ENCODE assay signal across 8 mouse cellular contexts in the genomic region with DNA sequence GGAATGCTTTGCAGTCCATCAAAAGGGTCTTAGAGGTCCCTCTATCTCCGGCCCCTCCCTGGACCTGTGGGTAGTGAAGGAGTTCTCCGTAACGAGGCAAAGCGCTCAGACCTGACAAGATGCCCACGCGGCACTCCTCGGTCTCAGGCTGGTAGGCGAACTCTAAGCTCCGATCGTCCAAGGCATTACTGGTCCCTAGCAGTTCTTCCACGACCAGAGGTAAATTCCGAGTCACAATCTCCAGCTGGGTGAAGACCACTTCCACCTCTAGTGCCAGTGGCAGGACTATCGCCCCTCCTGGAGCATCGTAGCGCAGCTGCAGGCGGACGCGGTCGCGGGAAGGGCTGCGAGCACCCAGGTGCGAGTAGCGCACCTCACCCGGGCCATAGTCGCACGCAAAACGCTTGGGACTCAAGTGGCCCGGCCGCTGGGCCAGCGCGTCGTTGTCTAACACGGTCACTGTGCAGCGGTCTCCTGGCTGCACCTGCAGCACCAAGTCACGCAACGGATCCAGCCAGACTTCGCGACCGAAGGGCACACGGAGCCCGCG. TPM values are rescaled to one million over a fixed set of nuclear protein-coding genes. Genes with fewer than 3 reads are reported as not detected.
DNase-seq lines count a peak whose midpoint lies in the region; ATAC-seq and TF ChIP-seq lines count a peak whose summit lies in the region.

No protein-coding gene starts in this region.

- peak overlapping the region; percentile 74 for H3K27ac ChIP-seq in heart, embryonic 15.5 days
- H3K27ac ChIP-seq in cortical plate, adult 2 months (ENCODE audit: insufficient read depth, low read length), result no peak overlapping the region
- no peak overlapping the region for H3K27ac ChIP-seq in hindbrain, embryonic 12.5 days
- H3K27ac ChIP-seq in stomach, embryonic 15.5 days, result peak overlapping the region; percentile 86

- DNase-seq in heart, postnatal 4 days, result no peak
- DNase-seq in lung, adult 2 months, result peak; percentile 24
- no peak for DNase-seq in frontal cortex, postnatal 14 days (ENCODE audit: low spot score in 2 of 2)
- DNase-seq in spleen, postnatal 14 days (ENCODE audit: low spot score in 2 of 2), result no peak

- ATAC-seq in heart, embryonic 15.5 days (replicated peaks; ENCODE audit: insufficient number of reproducible peaks, insufficient read depth, low FRiP score, low read depth), result no peak
- ATAC-seq in hindbrain, embryonic 12.5 days (ENCODE audit: low FRiP score), result peak; percentile 21; the same call in 1 of the 2 replicates
- ATAC-seq in stomach, embryonic 15.5 days (ENCODE audit: insufficient read depth, low FRiP score, low read depth), result no peak

- H3K4me2 ChIP-seq in heart, embryonic 15.5 days, result peak overlapping the region; percentile 99
- H3K4me2 ChIP-seq in hindbrain, embryonic 12.5 days (replicated peaks), result peak overlapping the region; percentile 99
- peak overlapping the region; percentile 90 for H3K4me2 ChIP-seq in stomach, embryonic 15.5 days

- H3K4me3 ChIP-seq in heart, embryonic 15.5 days, result peak overlapping the region; percentile 67
- H3K4me3 ChIP-seq in cortical plate, adult 2 months (ENCODE audit: insufficient read depth, low read length), result peak overlapping the region; percentile 43
- peak overlapping the region; percentile 52 for H3K4me3 ChIP-seq in hindbrain, embryonic 12.5 days
- H3K4me3 ChIP-seq in lung, adult 2 months (replicated peaks; ENCODE audit: extremely low read depth, low read depth, low read length), result peak overlapping the region; percentile 66
- peak overlapping the region; percentile 60 for H3K4me3 ChIP-seq in stomach, embryonic 15.5 days (replicated peaks)

- TF ChIP-seq POLR2A in cortical plate, adult 2 months (IDR thresholded peaks at IDR 0.05; ENCODE audit: extremely low read depth, insufficient read depth, low read length), result no peak
- TF ChIP-seq POLR2A in lung, adult 2 months (IDR thresholded peaks at IDR 0.05; ENCODE audit: borderline replicate concordance, extremely low read depth, low read depth, low read length), result no peak

- H3K9ac ChIP-seq in heart, embryonic 15.5 days, result peak overlapping the region; percentile 56
- H3K9ac ChIP-seq in hindbrain, embryonic 12.5 days, result peak overlapping the region; percentile 33
- peak overlapping the region; percentile 12 for H3K9ac ChIP-seq in stomach, embryonic 15.5 days

- WGBS in heart, embryonic 15.5 days, result 1% methylated on average over 42 of the region's 42 CpGs
- 1% methylated on average over 42 of the region's 42 CpGs for WGBS in hindbrain, embryonic 12.5 days
- 2% methylated on average over 42 of the region's 42 CpGs for WGBS in lung, adult 2 months
- WGBS in stomach, embryonic 15.5 days, result under 1% methylated on average over 42 of the region's 42 CpGs

- peaks cover 15% of the 10 kb centered on the region for H3K4me1 ChIP-seq in heart, embryonic 15.5 days (replicated peaks)
- H3K4me1 ChIP-seq in cortical plate, adult 2 months (ENCODE audit: control insufficient read depth, insufficient read depth, low read length), result no peaks in the 10 kb centered on the region
- peaks cover 17% of the 10 kb centered on the region for H3K4me1 ChIP-seq in hindbrain, embryonic 12.5 days
- H3K4me1 ChIP-seq in lung, adult 2 months (ENCODE audit: control insufficient read depth, insufficient read depth, low read length), result peaks cover 3% of the 10 kb centered on the region; the same call in 1 of the 2 replicates
- 0 out of 2 replicates have a peak, but pooled peaks cover 10% of the 10 kb centered on the region for H3K4me1 ChIP-seq in stomach, embryonic 15.5 days

- no peak for TF ChIP-seq CTCF in cortical plate, adult 2 months (IDR thresholded peaks at IDR 0.05; ENCODE audit: extremely low read depth, insufficient read depth, low read length)
- TF ChIP-seq CTCF in lung, adult 2 months (IDR thresholded peaks at IDR 0.05; ENCODE audit: insufficient read depth, low read length), result no peak

- peaks cover 16% of the 10 kb centered on the region for H3K27me3 ChIP-seq in heart, embryonic 15.5 days
- H3K27me3 ChIP-seq in hindbrain, embryonic 12.5 days, result peaks cover 42% of the 10 kb centered on the region
- no peaks in the 10 kb centered on the region for H3K27me3 ChIP-seq in stomach, embryonic 15.5 days (replicated peaks)

- H3K9me3 ChIP-seq in heart, embryonic 15.5 days (replicated peaks), result peaks cover 10% of the 10 kb centered on the region
- H3K9me3 ChIP-seq in hindbrain, embryonic 12.5 days (replicated peaks), result peaks cover 11% of the 10 kb centered on the region
- 0 out of 2 replicates have a peak, but pooled peaks cover 4% of the 10 kb centered on the region for H3K9me3 ChIP-seq in stomach, embryonic 15.5 days

- H3K36me3 ChIP-seq in heart, embryonic 15.5 days, result peaks cover 9% of the 10 kb centered on the region; the same call in 1 of the 2 replicates
- H3K36me3 ChIP-seq in hindbrain, embryonic 12.5 days, result 0 out of 2 replicates have a peak, but pooled peaks cover 3% of the 10 kb centered on the region
- peaks cover 29% of the 10 kb centered on the region for H3K36me3 ChIP-seq in stomach, embryonic 15.5 days

RNA-seq across cellular contexts. Expression of a gene that starts 0.8 kb away (rescaled TPM):
- polyA plus RNA-seq in heart, embryonic 15.5 days (2015; fragmentation: Nextera tagmentation; extraction: Ambion mirVana), result 2.2 and 3.7 TPM in 2 replicates
- total RNA-seq in heart, postnatal 4 days (2021), result 10 to 100 TPM; 20.2 to 20.7 TPM
- polyA plus RNA-seq in cortical plate, adult 2 months (2012; rRNA removed), result 0.81 and 1.3 TPM in 2 replicates
- 3.9 and 4.6 TPM in 2 replicates for polyA plus RNA-seq in hindbrain, embryonic 12.5 days (2016; fragmentation: Nextera tagmentation; extraction: Ambion mirVana)
- polyA plus RNA-seq in lung, adult 2 months (2012; rRNA removed), result 1.0 and 1.1 TPM in 2 replicates
- polyA plus RNA-seq in stomach, embryonic 15.5 days (2015; fragmentation: Nextera tagmentation; extraction: Ambion mirVana), result 11.6 and 12.0 TPM in 2 replicates

Comparison
In these comparisons a context has a peak if more than half of its experiments do, and no peak if none do; other contexts are left out.
1. H3K27ac ChIP-seq: peak in heart, embryonic 15.5 days (single experiment) and stomach, embryonic 15.5 days (single experiment); none in cortical plate, adult 2 months (single experiment) and hindbrain, embryonic 12.5 days (single experiment).
2. Peak in every context shown above with its lines, with median percentiles within 50 percentile points of each other: H3K4me2 ChIP-seq, H3K4me3 ChIP-seq and H3K9ac ChIP-seq.